Mouse (Mus musculus) forebrain, embryonic 11.5 days (tissue): ENCODE measurements at regions not wholly inside any gene's neighbourhood (a gene's known extent, or its start where the extent isn't known, plus 50 kb on each side); places are given as distances from the start of the nearest gene placed in this dataset.

Experiments
- ATAC-seq: fragments of 200-750 bp; cut with Nextera tagmentation; replicated peaks from 2 replicates; pipeline ENCODE4 v1.8.0; 2017; ENCODE audit warnings: moderate TSS enrichment; ENCODE audit not compliant: low FRiP score
- DNase-seq: peaks from one replicate; pipeline ENCODE4 v3.0.0-alpha.2; 2017; ENCODE audit warnings: low spot score
- H3K27ac ChIP-seq: fragments of 300-500 bp; sonication (generic); 2 replicates; pipeline ENCODE4 v1.5.1; 2014; ENCODE audit warnings: low read depth, low read length
- H3K27me3 ChIP-seq: fragments of 300-500 bp; sonication (generic); 2 replicates; pipeline ENCODE4 v1.6.1; 2014; ENCODE audit warnings: mild to moderate bottlenecking, low read length, mixed read lengths; ENCODE audit not compliant: control insufficient read depth, insufficient read depth
- H3K36me3 ChIP-seq: fragments of 300-500 bp; sonication (generic); 2 replicates; pipeline ENCODE4 v1.6.1; 2014; ENCODE audit warnings: mild to moderate bottlenecking, low read length, moderate library complexity, mixed read lengths; ENCODE audit not compliant: control insufficient read depth, insufficient read depth
- H3K4me1 ChIP-seq: fragments of 300-500 bp; sonication (generic); replicated peaks from 2 replicates; pipeline ENCODE4 v1.6.1; 2014; ENCODE audit warnings: low read length, mixed read lengths; ENCODE audit not compliant: control insufficient read depth, insufficient read depth
- H3K4me2 ChIP-seq: fragments of 300-500 bp; sonication (generic); 2 replicates; pipeline ENCODE4 v1.6.1; 2014; ENCODE audit warnings: low read depth, mild to moderate bottlenecking, low read length, moderate library complexity, mixed read lengths; ENCODE audit not compliant: severe bottlenecking
- H3K4me3 ChIP-seq: fragments of 300-500 bp; sonication (generic); 2 replicates; pipeline ENCODE4 v1.5.1; 2014; ENCODE audit warnings: low read depth, low read length
- H3K9ac ChIP-seq: fragments of 300-500 bp; sonication (generic); 2 replicates; pipeline ENCODE4 v1.6.1; 2014; ENCODE audit warnings: low read length
- H3K9me3 ChIP-seq: fragments of 300-500 bp; sonication (generic); 2 replicates; pipeline ENCODE4 v1.6.1; 2016; ENCODE audit warnings: low read length, mixed read lengths; ENCODE audit not compliant: control insufficient read depth
- WGBS: fragments of 180-500 bp; shearing (Covaris S2); extraction: QIAGEN DNeasy Blood & Tissue Kit; methylation state at CpG from one replicate; pipeline ENCODE4 v1.1.7; 2014; 5-methylcytosine and 5-hydroxymethylcytosine counted together

DNA sequence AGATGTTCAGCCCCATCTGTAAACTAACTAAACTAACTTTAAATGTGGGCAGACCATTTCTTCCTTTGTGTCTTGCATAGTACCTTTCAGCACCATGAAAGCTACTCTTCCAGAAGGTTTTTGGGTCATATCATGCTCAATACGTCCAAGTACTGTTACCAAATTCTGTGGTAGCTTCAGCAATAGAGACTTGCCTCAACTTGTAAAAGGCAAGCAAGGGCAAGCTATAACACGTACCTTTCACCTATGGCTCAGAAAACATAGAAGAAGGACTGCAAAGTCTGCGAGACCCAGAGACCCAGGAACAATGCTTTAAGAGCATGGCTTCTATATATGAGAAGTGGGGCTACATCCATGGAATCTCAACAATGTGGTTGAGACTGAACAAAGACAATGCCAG is 701.6 kb upstream of the Adgra3 start:
- no peak for DNase-seq

DNA sequence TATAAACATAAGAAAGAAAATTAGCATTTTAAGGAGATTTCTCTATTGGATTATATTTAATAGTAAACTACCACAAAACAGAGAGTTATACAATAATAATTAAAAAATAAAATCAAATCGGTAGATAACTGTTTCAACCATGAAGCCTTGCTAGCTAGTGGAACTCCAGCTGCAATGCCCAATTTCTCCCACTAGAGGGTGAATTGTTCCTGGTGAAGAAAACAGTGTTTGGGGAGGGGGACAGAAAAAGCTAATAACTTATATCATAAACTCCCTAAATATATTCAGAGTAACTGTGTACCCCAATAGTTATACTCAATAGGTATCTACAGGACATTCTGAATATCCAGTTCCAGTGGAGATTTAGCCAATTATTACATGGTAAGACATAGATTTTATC is 694.0 kb upstream of the Adgra3 start:
- no peaks in the 10 kb centered on the region for H3K27me3 ChIP-seq
- DNase-seq (no peak), ATAC-seq (0 out of 2 replicates have a peak, but pooled peaks have one; percentile 27)
- no peaks in the 10 kb centered on the region for H3K36me3 ChIP-seq
- H3K27ac ChIP-seq, result no peak overlapping the region
- 74% methylated on average over 1 of the region's 1 CpGs for WGBS
- no peaks in the 10 kb centered on the region for H3K4me1 ChIP-seq
- H3K9ac ChIP-seq, result no peak overlapping the region
- no peak overlapping the region for H3K4me2 ChIP-seq
- H3K9me3 ChIP-seq, result no peaks in the 10 kb centered on the region
- no peak overlapping the region for H3K4me3 ChIP-seq

More for the DNA sequence above, 701.6 kb upstream of the Adgra3 start:
- Histone ChIP-seq H3K27ac (no peak overlapping the region), H3K36me3 (no peaks in the 10 kb centered on the region), H3K9ac (no peak overlapping the region), H3K27me3 (no peaks in the 10 kb centered on the region), H3K4me1 (no peaks in the 10 kb centered on the region), H3K9me3 (no peaks in the 10 kb centered on the region), H3K4me2 (no peak overlapping the region), H3K4me3 (no peak overlapping the region)
- 89% methylated on average over 3 of the region's 3 CpGs for WGBS
- no peak for ATAC-seq

DNA sequence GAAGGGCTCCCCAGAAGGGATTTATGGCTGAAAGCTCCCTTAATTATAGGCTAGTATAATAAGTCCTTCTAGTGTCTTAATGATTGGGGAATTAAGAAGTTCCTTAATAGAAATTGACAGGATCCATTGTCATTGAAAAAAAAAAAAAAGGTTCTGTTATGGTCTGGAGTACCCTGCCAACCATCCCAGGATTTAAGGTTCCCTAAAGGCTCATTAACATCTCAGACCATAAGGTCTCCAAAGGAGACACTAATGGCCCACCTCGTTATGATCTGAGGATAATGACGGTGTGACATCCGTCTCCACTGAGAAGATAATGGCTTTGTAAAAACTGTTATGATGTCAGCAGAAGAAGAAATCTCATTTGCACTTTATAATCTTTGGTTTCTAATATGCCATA is 692.6 kb upstream of the Adgra3 start:
- Histone ChIP-seq H3K27me3 (no peaks in the 10 kb centered on the region), H3K4me2 (no peak overlapping the region), H3K9ac (no peak overlapping the region), H3K36me3 (no peaks in the 10 kb centered on the region), H3K9me3 (no peaks in the 10 kb centered on the region), H3K27ac (no peak overlapping the region), H3K4me1 (no peaks in the 10 kb centered on the region), H3K4me3 (no peak overlapping the region)
- 26% methylated on average over 3 of the region's 3 CpGs for WGBS
- ATAC-seq, result no peak
- DNase-seq, result no peak

DNA sequence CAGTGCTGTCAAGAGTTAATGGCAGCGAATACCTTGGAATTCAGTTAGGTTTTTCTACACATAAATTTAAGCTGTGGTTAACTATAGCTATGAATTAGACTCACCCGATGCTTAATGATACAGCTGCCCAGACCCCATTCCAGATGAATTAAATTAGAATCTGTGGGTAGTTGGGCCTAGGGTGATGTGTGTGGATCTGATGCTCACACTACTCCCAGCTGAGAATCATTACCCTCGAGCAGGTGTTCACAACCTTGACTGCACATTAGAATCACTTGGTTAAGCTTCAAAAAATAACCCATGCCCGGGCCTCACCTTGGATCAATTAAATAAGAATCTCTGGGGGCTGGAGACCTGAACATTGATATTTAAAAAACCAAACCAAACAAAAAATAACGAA is 684.2 kb upstream of the Adgra3 start:
- no peaks in the 10 kb centered on the region for H3K4me1 ChIP-seq
- H3K27me3 ChIP-seq, result no peaks in the 10 kb centered on the region
- no peak overlapping the region for H3K9ac ChIP-seq
- no peak overlapping the region for H3K4me2 ChIP-seq
- DNase-seq (no peak), ATAC-seq (no peak)
- no peaks in the 10 kb centered on the region for H3K9me3 ChIP-seq
- H3K4me3 ChIP-seq, result no peak overlapping the region
- 72% methylated on average over 5 of the region's 5 CpGs for WGBS
- H3K27ac ChIP-seq, result no peak overlapping the region
- H3K36me3 ChIP-seq, result no peaks in the 10 kb centered on the region

DNA sequence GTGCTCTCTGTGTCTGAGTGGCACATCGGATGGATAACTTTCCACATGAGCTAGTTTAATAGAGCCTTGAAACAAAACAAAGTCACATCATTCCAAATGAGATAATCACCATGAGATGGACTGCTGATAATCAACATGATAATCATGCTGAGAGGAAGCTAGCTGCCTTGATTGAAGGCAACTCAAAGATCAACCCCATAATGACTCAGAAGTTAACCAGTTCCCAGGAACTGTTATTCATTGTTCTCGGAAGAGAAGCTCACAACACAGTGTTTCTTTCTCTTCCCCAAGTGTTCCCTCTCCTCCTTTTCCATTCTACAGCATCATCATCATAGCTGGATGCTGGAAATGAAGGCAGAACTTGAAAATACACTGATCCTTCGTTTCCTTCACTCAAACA is 674.9 kb upstream of the Adgra3 start:
- 72% methylated on average over 3 of the region's 3 CpGs for WGBS
- no peak for ATAC-seq
- H3K9ac ChIP-seq, result no peak overlapping the region

DNA sequence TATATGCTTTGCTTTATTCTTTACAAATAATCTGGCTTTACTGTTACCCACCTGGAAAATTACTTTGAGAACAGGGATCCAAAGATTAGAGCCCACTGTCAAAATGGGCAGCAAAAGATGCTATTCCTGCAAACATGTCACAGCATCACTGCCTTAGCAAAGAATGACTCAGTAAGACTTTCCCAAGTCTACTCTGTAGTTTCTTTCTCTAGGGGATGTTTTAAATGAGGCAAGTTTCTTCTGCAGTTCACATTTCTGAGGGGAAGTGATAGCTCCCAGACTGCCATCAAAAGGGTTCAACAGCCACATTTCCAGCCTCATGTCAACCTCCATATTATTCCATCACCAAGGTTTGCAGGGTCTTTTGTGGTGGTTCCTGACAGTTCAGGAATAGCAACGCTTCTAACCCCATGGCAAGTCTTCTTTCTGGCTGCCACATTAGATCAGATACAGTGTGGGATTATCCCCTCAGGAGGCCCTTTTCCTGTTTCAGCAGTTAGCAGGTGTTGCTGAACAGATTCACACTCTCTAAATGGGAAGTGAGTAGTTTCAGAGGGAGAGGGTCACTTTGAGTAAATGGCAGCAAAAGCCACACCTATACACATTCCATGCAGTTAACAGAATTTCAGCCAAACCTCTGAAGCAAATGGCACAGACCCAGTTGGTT is 669.7 kb upstream of the Adgra3 start:
- Histone ChIP-seq H3K9ac (no peak overlapping the region), H3K27ac (no peak overlapping the region), H3K4me2 (no peak overlapping the region), H3K9me3 (no peaks in the 10 kb centered on the region), H3K4me3 (no peak overlapping the region), H3K36me3 (no peaks in the 10 kb centered on the region), H3K4me1 (no peaks in the 10 kb centered on the region), H3K27me3 (no peaks in the 10 kb centered on the region)
- DNase-seq (no peak), ATAC-seq (no peak)
- WGBS, result 81% methylated on average over 1 of the region's 1 CpGs

More for the DNA sequence above, 674.9 kb upstream of the Adgra3 start:
- no peak for DNase-seq
- H3K4me3 ChIP-seq, result no peak overlapping the region
- H3K36me3 ChIP-seq, result no peaks in the 10 kb centered on the region
- no peak overlapping the region for H3K4me2 ChIP-seq
- no peaks in the 10 kb centered on the region for H3K4me1 ChIP-seq
- no peaks in the 10 kb centered on the region for H3K27me3 ChIP-seq
- no peaks in the 10 kb centered on the region for H3K9me3 ChIP-seq
- H3K27ac ChIP-seq, result no peak overlapping the region

DNA sequence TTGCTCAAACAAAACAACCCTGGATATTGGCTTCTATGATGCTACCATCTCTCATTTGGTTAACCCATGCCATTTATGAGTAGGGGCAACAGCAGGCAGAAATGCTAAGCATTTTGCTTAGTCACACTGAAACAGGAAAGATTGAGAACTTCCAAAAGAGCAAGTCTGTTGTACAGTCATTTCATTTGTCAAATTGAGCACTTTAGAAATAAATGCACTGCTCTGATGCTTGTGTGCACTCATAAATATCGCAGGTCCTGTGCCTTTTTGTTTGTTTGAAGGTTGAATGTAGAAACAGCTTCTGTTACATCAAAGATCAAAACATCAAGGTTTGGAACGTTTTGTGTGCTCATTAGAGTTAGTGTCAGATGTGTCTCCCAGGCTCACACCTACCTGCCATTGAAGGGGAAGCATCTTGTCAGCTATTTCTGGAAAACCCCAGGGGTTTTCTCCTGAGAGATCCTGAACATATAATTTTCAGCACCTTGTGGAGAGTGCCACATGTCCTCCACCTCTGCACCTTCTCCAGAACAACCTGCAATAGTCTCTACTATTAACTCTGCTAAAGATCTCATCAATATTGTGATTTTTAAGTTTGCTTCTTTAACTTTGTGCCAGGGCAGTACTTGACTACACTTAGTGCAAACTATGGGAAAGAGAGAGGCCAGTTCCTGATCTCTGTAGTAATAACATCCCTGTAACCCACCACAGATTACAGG is 648.3 kb upstream of the Adgra3 start:
- Histone ChIP-seq H3K4me1 (no peaks in the 10 kb centered on the region), H3K27me3 (no peaks in the 10 kb centered on the region), H3K4me3 (no peak overlapping the region), H3K27ac (no peak overlapping the region), H3K9ac (no peak overlapping the region), H3K4me2 (no peak overlapping the region), H3K36me3 (no peaks in the 10 kb centered on the region), H3K9me3 (no peaks in the 10 kb centered on the region)
- ATAC-seq (no peak), DNase-seq (no peak)
- 78% methylated on average over 2 of the region's 2 CpGs for WGBS

DNA sequence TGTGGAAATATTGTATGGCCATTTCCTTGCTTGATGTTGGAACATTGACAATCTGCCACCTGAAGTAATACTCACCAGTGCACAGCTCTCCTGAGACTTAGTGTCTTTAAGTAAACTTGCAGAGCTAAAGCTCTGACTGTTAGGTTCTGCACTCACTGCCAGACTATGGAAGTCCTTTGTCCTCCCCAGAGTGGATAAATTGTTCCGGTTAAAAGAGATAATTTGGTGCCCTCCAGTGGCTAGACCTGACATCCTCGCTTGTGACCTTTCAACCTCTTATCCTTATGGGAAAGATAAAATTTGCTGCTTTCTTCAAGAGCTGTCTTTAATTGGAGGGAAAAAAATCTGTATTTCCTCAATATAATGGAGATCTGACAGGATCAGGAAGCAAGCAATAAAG is 639.3 kb upstream of the Adgra3 start:
- 12% methylated on average over 2 of the region's 2 CpGs for WGBS
- DNase-seq, result no peak
- peak; percentile 67; the same call in 1 of the 2 replicates for ATAC-seq

DNA sequence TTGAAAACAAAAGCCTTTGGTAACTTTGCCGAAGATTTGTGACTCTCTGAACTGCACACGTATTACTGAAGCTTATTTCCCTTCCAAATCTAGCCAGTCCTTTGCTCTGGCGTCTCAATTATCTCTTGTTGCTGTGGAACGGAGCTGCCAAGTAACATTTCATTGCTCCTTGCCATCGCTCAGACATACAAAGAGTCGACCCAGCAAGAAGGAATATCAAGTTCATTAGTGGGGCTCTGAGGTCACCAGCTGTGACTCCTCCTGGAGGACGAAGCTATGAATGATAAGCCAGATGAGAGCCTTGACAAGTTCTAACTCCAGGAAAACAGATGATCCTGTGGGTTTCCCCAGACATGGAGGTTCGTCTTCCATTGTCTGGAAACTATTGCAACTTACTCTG is 638.8 kb upstream of the Adgra3 start:
- ATAC-seq (0 out of 2 replicates have a peak, but pooled peaks have one; percentile 21), DNase-seq (no peak)
- no peaks in the 10 kb centered on the region for H3K27me3 ChIP-seq
- no peak overlapping the region for H3K27ac ChIP-seq
- H3K4me2 ChIP-seq, result no peak overlapping the region
- no peaks in the 10 kb centered on the region for H3K36me3 ChIP-seq
- no peak overlapping the region for H3K9ac ChIP-seq
- WGBS, result 41% methylated on average over 8 of the region's 8 CpGs
- no peaks in the 10 kb centered on the region for H3K9me3 ChIP-seq
- no peaks in the 10 kb centered on the region for H3K4me1 ChIP-seq
- no peak overlapping the region for H3K4me3 ChIP-seq

More for the DNA sequence above, 639.3 kb upstream of the Adgra3 start:
- H3K27ac ChIP-seq, result no peak overlapping the region
- no peak overlapping the region for H3K4me3 ChIP-seq
- no peak overlapping the region for H3K9ac ChIP-seq
- no peaks in the 10 kb centered on the region for H3K27me3 ChIP-seq
- no peaks in the 10 kb centered on the region for H3K4me1 ChIP-seq
- H3K4me2 ChIP-seq, result no peak overlapping the region
- no peaks in the 10 kb centered on the region for H3K36me3 ChIP-seq
- no peaks in the 10 kb centered on the region for H3K9me3 ChIP-seq
